Mouse (Mus musculus) layer of hippocampus, adult 11-12 months (tissue): ENCODE results near the gene Dido1.
"Not testable (repeated sequence)": the region's sequence is repeated elsewhere in the genome, so short reads cannot be mapped to it uniquely, and the experiment has no call there.

ENCODE experiments used
- DNase-seq: peaks from one replicate; pipeline ENCODE4 v3.0.0; 2022; ENCODE audit warnings: low spot score

The Dido1 gene

DNA sequence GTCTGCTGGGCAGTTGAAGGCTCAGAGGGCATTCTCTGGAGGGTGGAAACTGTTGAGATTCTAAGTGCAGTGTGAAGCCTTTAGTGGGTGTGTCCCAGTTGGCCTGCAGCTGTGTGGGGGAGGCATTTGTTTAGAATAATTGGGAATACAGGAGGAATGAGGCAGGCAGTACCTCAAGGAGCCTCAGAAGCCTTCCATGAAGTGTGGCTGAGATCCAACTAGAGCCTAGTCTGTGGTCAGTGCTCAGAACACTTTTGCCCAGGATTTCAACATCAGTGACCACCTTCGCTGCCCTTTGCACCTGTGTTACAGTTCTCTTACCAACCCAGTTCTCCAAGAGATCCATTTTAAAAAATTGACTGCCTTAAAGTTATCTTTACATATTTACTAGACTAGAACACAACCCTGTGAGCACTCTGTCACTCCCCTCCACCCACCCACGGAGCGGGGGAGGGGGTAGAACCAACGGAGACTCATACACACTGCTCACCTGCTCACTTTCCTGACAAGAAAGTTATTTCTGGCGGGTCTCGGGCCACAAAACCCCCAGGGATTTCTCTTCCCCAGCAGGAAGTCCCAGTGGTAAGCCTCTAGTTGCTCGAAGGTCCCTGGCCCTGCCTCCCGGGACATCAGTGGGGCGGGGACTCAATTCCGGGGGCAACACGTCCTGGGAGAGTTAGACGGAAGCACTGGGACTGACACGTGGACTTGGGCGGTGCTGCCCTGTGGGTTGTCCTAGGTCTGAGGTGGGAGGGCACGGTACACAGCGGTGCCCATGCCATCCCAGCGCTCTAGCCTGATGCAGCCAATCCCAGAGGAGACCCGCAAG is 15.0 kb upstream of the Dido1 start, which contains the start of gene Slc17a9:
Slc17a9 (plus strand) TSS at position 679 of the 829 bp plus-strand sequence.
- no peak for DNase-seq

DNA sequence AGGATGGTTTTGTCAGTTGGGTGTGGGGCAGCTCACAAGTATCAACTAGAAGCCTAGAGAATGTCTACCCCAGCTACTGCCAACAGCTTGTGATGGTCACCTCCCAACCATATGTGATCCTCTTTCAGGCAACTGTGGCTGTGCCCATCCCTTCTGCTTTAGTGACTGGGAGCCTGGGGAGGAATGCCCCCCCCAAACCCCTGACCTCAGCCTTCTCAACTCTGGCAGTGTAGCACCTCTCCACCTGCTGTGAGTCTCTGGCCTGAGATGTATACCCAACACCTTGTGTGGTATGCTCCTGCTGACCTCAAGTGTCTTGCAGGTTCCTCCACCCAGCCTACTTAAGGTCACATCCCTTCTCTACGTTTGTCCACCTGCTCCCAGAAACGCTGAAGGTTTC is 14.1 kb upstream of the Dido1 start:
- DNase-seq: no peak

DNA sequence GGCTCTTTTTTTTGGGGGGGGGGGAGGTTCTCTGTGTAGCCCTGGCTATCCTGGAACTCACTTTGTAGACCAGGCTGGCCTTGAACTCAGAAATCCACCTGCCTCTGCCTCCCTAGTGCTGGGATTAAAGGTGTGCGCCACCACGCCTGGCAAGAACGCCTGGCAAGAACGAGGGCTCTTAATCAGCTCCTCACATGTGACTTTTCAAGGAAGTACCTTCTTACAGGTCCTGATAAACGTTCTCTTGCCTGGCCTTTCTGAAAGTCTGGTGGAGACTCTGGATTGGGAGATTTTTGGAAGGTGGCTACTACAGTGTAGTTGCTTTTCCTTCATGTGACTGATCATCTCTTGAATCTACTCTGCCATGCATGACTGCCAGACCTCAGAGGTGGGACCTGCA is 12.9 kb upstream of the Dido1 start:
- DNase-seq: not testable (repeated sequence)

DNA sequence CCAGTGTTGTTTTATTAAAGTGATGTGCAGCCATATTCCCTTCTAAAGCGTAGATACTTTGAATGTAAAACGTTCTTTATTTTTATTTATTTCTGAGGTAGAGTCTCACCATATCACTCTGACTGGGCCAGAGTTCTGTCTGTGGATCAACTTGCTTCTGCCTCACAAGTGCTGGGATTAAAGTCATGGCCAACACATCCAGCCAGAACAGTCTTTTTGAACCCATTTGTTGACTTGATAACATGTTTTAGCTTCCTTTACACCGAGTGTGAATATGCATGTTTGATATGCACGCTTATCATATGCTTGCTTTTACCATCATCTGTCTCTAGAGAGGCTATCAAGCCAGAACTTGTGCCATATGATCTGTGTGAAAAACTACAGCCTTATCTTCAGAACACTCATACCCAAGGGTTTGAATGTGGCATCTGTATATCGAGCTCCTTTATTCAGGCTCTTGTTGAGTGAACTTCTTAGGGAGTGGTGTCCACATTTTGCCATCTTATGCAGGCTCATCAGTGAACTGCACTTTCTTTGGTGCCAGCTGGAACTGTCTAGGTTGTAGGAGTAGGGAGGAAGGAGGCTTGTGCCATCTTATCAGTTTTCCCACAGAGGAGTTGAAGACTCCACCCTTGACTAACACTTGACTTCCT is 2.4 kb upstream of the Dido1 start:
- no peak for DNase-seq

DNA sequence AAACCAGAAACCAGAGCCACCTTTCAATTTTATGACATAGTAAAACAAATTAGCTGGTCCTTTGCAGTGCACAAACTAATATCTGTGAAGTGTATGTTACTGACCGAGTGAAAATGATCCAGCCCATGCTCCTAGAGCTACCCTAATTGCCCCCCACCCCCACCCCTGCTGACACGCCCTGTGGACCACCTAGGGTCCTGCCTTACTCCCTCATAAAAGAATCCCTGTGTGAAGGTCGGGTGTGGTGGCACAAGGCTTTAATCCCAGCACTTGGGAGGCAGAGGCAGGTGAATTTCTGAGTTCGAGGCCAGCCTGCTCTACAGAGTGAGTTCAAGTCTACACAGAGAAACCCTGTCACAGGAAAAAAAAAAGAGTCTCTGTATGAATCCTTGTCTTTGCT is 1.7 kb upstream of the Dido1 start:
- DNase-seq: no peak

DNA sequence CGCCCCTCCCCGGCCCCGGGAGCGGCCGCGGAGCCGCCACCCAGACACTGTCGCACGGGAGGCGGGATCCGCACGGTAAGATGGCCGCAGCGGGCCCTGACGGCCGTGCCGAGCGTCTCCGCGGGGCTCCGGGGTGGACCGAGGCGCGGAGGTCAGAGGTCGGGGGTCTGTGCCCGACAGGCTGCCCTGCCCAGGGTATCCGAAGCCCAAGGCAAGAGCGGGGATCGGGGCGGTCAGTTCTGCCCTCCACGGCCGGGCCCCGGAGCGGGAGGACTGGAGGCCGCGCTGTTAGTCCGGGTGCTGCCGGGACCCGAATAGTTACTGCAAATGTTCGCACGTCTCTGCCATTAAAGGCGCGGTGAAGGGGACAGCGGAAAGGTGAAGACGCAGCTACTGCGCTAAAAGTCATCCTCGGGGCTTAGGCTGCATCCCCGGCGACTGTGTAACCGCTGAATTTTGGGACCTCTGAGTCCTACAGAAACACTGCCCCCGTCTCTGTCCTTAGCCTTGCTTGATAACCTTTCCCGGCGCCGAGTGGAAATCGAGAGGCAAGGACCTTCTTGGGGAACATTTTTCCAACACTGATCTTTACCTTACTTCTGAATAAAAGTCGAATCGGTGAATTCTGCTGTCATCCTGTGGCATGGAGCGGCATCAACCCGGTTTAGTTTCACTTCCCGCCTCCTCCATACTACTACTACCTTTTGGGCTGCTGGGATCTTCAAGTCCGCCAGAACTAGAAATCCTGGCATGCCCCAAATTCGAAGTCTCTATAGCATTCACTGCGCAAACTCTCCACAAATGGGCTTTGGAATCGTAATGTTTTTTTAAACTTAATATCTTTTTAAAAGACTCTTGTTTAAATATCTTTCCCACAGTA is 717 bp upstream of the Dido1 start:
- no peak for DNase-seq

DNA sequence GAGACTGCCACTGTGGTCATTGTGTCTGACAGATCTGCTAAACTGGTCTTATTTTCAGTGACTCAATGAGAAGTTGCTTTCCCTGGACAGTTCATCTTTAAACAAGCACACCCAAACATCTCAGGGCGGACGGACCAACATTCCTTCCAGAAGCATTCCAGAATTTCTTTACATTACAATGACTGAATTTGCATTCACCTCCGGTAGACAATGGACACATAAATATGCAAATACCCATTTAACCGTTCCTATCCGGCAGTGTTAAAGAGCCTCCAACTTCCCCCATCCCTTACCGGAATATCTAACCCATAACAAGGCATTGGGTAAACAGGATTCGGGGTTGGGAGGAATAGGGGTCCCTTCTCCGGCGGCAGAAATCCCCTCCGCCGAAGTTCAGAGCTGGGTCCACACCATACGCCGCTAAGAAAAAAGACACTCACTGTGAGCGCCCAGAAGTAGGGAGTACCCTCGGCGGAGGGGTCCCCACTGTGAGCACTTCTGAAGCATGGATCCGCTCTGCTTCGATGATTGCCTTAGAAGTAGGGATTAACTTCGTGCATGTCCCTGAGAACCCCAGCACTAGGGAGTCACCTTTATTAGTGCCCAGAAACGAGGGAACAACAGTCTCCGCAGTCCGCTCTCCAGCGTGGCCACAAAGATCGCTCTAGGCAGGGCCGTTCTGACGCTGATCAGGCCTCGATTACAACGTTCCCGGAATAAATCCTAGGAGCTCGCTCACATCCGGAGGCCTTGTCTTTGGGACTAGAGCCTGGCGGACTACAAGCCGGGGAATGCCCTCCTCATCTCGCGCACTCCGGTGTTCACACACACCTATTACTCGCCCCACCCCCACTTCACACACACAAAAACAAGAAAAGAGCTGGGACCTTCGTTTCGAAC is 526 bp downstream of the Dido1 start:
- DNase-seq: no peak

DNA sequence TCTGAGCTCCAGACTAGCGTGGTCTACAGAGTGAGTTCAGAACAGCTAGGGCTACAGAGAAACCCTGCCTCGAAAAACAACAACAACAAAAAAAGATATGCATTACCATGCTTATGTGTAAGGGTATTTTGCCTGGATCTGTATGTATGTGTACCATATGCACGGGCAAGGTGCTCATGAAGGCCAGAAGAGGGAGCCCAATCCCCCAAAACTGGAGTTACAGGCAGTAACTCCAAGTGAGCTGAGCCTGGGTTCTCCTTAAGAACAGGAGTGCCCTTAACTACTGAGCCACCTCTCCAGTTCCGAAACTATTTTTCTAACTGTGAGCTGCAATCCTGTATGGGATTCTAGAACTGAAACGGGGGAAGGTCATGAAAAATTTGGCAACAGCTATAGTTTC is 3.8 kb downstream of the Dido1 start:
- no peak for DNase-seq

DNA sequence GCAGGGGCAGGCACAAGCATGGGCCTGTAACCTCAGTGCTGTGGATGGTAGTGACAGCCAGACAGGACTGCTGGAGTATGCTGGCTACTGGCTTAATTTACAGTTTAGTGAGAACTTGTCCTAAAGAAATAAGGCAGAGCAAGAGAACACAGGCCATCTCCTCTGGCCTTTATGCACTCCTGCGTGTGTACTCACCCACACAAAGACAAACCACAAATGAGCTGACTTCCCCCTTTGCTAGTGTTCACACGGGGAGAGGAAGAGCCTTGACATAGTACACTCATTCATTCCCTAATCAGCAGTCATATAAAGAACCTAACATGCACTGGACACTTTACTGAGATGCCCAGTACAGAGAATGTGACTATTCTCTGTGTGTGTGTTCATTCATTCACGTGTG is 4.7 kb downstream of the Dido1 start:
- DNase-seq: no peak

DNA sequence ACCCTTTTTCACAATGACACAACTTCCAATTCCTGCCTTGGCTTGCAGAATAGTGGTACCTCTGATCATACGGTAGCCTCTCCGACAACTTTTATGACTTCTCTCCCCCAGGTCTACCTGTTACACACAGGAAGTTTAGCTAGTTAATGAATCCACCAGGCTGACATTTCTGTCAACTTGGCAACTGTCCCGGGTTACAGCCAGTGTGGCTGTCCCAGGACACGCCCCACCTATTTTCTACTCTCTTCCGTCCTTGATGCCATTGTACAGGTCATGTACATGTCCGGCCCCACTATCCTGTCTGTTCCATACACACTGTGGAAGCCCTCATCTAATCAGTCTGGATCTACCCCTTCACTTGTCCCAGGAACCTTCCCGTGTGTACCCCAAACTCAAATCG is 5.2 kb downstream of the Dido1 start:
- DNase-seq: no peak

DNA sequence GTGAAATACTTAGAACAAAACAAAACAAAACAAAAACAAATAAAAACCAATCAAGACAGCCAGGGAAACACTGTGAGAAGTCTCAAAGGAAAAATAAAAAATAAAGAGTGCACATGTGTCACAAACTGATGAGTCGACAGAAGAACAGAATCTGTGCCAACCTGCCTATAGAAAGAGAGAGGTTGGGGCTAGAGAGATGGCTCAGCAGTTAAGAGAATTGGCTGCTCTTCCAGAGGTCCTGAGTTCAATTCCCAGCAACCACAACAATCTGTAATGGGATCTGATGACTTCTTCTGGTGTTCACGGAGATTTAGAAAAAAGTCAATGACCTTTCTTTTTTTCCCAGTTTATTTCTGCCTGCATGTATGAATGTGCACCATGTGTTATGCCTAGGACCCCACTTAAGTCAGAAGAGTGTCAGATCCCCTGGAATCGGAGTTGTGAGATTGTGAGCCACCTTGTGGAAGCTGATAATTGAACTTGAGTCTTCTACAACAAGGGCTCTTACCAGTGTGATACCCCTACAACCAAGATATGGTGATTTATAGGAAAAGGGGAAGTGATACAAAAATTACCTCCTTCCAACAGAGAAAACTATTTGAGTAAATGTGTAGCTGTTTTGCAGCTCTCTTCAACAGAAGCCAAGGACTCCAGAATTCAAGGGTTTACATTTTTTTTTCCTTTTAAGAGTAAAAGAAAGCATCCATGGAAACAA is 6.0 kb downstream of the Dido1 start:
- no peak for DNase-seq

DNA sequence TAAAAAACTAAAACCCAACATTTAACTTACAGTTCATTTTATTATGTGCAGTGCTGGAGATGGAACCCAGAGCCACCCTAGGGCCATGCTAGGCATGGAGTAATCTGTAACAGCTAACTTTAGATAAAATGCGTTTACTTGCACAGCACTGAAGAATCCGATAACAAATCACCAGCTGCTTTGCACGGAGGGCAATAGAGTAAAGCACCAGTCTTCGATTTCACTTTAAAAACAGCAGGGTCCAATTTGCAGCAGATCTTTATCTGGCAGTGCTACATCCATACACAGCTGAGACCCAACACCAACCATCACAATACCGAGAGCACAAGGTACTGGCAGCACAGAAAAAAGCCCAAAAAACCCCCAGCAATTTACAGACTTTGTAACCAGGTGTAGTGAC is 6.6 kb downstream of the Dido1 start:
- DNase-seq: no peak

DNA sequence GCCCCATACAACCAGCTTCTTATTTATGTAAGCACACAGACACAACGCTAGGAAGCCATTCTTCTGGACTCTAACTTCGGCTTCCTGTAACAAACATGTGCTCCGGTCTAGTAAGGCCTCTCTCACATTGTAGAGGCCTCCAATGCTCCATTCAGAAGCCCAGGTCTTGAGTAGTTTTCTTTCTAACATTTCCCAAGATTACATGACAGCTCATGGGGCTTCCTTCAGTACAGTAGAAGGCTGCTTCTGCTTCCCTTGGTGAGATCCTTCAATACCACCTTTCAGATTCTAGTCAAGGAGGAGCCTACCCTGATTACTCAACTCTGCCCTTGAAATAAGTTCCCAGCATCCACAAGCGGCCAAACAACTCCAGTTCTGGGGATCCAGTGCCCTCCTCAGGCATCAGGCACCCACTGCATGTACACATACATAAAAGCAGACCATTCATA is 7.1 kb downstream of the Dido1 start:
- DNase-seq: no peak

DNA sequence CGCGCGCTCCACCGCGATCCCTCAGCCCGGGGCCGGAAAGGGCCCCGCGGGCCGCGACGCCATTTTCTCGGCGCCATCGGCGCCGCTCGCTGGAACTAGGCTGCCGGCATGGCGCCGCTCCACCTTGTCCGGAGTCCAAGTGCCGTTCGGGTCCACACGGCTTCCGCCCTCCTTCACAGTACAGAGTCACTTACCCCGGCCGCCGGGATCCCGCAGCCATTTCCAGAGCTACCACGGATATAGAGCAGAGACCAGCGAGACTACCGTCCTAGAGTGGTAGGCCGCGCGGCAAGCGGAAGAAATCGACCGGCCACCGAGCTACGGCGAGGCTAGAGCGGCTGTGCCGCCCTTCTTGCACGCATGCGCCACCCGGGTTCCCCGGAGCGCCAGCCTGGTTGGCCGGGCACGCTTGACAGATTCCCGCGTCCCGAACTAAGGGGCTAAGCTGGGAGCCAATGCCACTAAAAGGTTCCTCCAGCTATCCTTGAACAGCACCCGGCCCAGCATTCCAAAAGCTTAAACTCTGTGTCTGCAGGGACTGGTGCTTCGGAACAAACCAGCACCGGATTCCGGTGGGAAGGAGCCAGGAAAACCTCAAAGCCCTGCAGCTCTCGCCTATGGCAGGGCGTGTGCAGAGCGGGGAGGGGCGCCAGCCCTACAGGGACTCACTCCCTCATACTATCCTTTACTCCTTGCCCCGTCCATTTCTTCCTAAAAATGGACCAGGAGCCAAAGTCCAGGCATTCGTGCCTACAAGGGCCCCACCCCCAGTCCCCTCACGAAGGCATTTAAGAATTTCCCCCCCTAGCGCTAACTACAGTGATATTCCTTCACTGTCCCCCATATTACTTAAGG is 7.8 kb downstream of the Dido1 start:
- peak; percentile 90 for DNase-seq

DNA sequence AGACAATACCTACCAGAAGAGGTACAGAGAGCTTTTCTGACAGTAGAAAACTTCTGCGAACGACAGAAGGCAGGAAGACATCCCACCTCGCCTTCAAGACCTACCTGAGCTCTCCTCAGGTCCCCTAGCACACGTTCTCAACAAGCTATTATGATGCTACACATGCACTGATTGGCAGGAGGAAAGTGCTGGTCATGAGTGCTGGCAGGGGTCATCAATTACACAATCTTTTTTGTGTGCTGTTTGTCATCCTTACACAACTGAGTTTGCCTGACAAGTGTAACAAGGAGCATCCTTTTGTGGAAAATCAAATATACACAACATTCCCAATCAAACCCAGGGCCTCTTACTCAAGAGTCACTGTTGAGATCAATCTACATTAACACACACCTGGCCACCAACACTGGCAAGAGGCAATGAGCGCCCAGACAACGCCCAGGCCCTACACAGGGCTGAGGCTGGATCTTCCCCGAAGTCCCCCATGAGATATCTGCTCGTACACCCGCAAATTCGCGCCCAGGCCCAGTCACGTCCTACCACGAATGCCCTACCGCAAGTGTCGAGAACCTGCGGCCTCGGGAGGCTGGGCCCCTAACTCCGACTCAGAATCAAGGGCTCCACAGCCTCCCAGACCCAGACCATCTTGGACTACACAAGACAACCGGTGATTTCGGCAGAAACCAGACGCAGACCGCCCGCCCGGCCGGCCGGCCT is 8.6 kb downstream of the Dido1 start:
- DNase-seq: peak; percentile 39

DNA sequence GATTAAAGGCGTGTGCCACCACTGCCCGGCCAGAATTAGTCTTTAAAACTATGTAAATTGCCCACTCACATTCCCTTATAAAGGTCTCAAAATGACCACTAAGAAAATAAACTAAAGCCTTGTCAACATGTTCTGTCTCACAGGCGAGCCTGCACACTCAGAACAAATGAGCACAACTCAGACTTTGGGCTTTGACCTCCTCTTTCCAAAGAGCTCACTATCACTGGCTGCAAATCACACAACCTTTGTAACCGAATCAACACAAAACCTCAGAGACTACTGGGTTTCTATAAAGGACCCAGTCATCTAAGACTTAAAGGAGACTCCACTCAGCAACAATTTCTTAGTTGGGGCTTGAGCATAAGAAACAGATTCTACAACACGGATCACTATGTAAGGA is 9.3 kb downstream of the Dido1 start:
- no peak for DNase-seq

DNA sequence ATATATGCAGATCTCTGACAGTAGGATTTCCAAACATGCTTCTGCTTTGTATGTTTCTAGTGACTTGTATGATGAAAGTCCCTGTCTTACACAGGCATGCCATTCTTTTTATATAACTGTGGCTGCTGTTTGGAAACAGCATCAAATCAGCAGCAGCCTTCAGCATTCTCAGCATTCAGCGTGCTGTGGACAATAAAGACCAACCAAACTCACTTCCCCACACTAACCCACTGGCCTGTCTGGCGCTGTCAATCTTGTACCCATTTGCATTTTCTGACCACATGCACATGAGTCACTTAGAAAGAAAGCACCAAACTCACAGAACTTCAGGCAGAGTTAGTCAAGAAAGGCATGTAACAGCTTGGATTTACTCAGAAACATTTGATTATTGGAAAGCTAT is 14.6 kb downstream of the Dido1 start:
- DNase-seq: no peak

DNA sequence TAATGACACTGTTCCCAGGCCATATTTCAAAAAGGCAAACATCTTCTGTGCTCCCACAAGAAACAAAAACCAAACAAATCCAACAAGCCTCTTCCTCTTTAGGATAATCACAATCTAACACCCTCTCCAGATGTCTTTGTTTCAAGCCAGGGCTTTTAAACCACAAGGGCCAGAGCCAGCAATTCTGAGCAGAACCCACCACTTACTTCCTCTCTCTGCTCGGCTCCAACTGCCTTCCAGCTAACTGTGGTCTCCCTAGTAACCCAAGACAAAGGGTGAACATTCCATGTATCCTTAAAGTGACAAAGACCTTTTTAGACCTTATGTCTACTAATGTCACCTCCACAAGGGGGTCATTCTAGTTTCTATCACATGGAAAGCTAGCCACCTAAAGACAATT is 17.2 kb downstream of the Dido1 start:
- DNase-seq: no peak

DNA sequence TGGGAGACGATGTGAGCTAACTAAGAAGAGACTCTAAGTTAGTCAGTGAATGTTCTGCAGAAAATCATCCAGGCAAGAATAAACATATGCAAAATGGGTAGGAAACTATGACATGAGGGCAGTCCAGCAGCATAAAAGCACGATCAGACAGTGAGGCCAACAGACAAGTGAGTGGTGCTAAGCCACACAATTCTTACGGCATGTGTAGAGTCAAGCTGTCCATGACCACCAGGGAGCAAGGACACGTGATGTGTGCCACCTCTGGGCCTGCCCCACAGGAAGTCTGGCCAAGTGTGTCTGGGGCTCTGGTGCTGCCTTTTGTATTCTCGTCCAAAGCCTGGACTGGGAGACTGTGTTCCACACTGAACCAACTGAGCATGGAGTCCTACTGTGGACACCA is 20.0 kb downstream of the Dido1 start:
- no peak for DNase-seq
